Mouse (Mus musculus): Measurements from ENCODE around the gene Rsph6a. TPM values are rescaled to one million over a fixed set of nuclear protein-coding genes. Genes with fewer than 3 reads are reported as not detected.

Rsph6a gene
- polyA plus RNA-seq (2016; fragmentation: Nextera tagmentation; extraction: Ambion mirVana): not detected in 2 replicates

GRCm38 (mm10) chr7:19054047-19054776 is at the start of gene Rsph6a:
TSS of gene Rsph6a (plus strand) at chr7:19054690.
- no peaks in the 10 kb centered on the region for H3K27me3 ChIP-seq
- H3K36me3 ChIP-seq: peaks cover 37% of the 10 kb centered on the region
- 0 out of 2 replicates have a peak within 1 kb of the TSS, but pooled peaks have one; percentile 44 for H3K9ac ChIP-seq
- no peaks in the 10 kb centered on the region for H3K9me3 ChIP-seq (replicated peaks)
- 0 out of 2 replicates have a peak within 1 kb of the TSS, but pooled peaks have one; percentile 5 for H3K27ac ChIP-seq
- peaks cover 7% of the 10 kb centered on the region; the same call in 1 of the 2 replicates for H3K4me1 ChIP-seq
- peak within 1 kb of the TSS; percentile 13 for H3K4me3 ChIP-seq
- peak within 1 kb of the TSS; percentile 42 for H3K4me2 ChIP-seq (replicated peaks)
- WGBS: 28% methylated on average over 33 of the region's 33 CpGs
- peak; percentile 68 for ATAC-seq (ENCODE audit: low FRiP score)

- Histone ChIP-seq H3K27ac (no peak overlapping the region), H3K9ac (peak overlapping the region; percentile 95), H3K36me3 (peaks cover 23% of the 10 kb centered on the region), H3K4me2 (replicated peaks) (peak overlapping the region; percentile 99), H3K4me3 (peak overlapping the region; percentile 95), H3K27me3 (no peaks in the 10 kb centered on the region), H3K9me3 (replicated peaks) (no peaks in the 10 kb centered on the region), H3K4me1 (peaks cover 48% of the 10 kb centered on the region)
- no peak for ATAC-seq (ENCODE audit: low FRiP score)
- WGBS: 76% methylated on average over 34 of the region's 34 CpGs
Measured at GRCm38 (mm10) chr7:19005417-19006121, 48.9 kb upstream of the Rsph6a start.

- H3K36me3 ChIP-seq: peaks cover 23% of the 10 kb centered on the region
- ATAC-seq (ENCODE audit: low FRiP score): 0 out of 2 replicates have a peak, but pooled peaks have one; percentile 9
- peaks cover 39% of the 10 kb centered on the region for H3K4me1 ChIP-seq
- H3K9ac ChIP-seq: no peak overlapping the region
- no peaks in the 10 kb centered on the region for H3K9me3 ChIP-seq (replicated peaks)
- WGBS: 10% methylated on average over 12 of the region's 12 CpGs
- H3K27ac ChIP-seq: no peak overlapping the region
- H3K27me3 ChIP-seq: no peaks in the 10 kb centered on the region
- peak overlapping the region; percentile 99 for H3K4me2 ChIP-seq (replicated peaks)
- H3K4me3 ChIP-seq: no peak overlapping the region; the same call in 1 of the 2 replicates
Measured at GRCm38 (mm10) chr7:19006476-19006875, 48.0 kb upstream of the Rsph6a start.

- H3K4me2 ChIP-seq (replicated peaks): peak overlapping the region; percentile 99; the same call in 1 of the 2 replicates
Measured at GRCm38 (mm10) chr7:19007026-19007977, 47.2 kb upstream of the Rsph6a start.

GRCm38 (mm10) chr7:19010581-19010980 is 43.9 kb upstream of the Rsph6a start:
- no peaks in the 10 kb centered on the region for H3K9me3 ChIP-seq (replicated peaks)
- no peak overlapping the region for H3K9ac ChIP-seq
- ATAC-seq (ENCODE audit: low FRiP score): no peak
- H3K4me3 ChIP-seq: no peak overlapping the region
- H3K4me2 ChIP-seq (replicated peaks): no peak overlapping the region
- no peak overlapping the region for H3K27ac ChIP-seq
- H3K36me3 ChIP-seq: peaks cover 16% of the 10 kb centered on the region
- 87% methylated on average over 7 of the region's 7 CpGs for WGBS
- H3K4me1 ChIP-seq: peaks cover 34% of the 10 kb centered on the region
- no peaks in the 10 kb centered on the region for H3K27me3 ChIP-seq

More at GRCm38 (mm10) chr7:19007026-19007977, 47.2 kb upstream of the Rsph6a start:
- no peaks in the 10 kb centered on the region for H3K9me3 ChIP-seq (replicated peaks)
- H3K27me3 ChIP-seq: no peaks in the 10 kb centered on the region
- no peak for ATAC-seq (ENCODE audit: low FRiP score)
- H3K27ac ChIP-seq: no peak overlapping the region
- H3K4me3 ChIP-seq: no peak overlapping the region
- no peak overlapping the region for H3K9ac ChIP-seq
- peaks cover 23% of the 10 kb centered on the region for H3K36me3 ChIP-seq
- 80% methylated on average over 13 of the region's 13 CpGs for WGBS
- peaks cover 46% of the 10 kb centered on the region for H3K4me1 ChIP-seq

GRCm38 (mm10) chr7:19012025-19012621 is 42.4 kb upstream of the Rsph6a start:
- peaks cover 3% of the 10 kb centered on the region for H3K36me3 ChIP-seq
- H3K4me1 ChIP-seq: peaks cover 20% of the 10 kb centered on the region
- peak overlapping the region; percentile 57 for H3K4me2 ChIP-seq (replicated peaks)
- peak overlapping the region; percentile 55 for H3K27ac ChIP-seq
- peak; percentile 27; the same call in 1 of the 2 replicates for ATAC-seq (ENCODE audit: low FRiP score)
- H3K4me3 ChIP-seq: peak overlapping the region; percentile 28
- no peaks in the 10 kb centered on the region for H3K9me3 ChIP-seq (replicated peaks)
- no peaks in the 10 kb centered on the region for H3K27me3 ChIP-seq
- WGBS: 2% methylated on average over 27 of the region's 31 CpGs
- H3K9ac ChIP-seq: peak overlapping the region; percentile 61

GRCm38 (mm10) chr7:19012882-19013281 is 41.6 kb upstream of the Rsph6a start:
- 51% methylated on average over 2 of the region's 2 CpGs for WGBS
- H3K4me2 ChIP-seq (replicated peaks): no peak overlapping the region
- H3K9ac ChIP-seq: no peak overlapping the region
- H3K27me3 ChIP-seq: no peaks in the 10 kb centered on the region
- H3K36me3 ChIP-seq: no peaks in the 10 kb centered on the region
- H3K4me1 ChIP-seq: peaks cover 14% of the 10 kb centered on the region
- no peak for ATAC-seq (ENCODE audit: low FRiP score)
- H3K9me3 ChIP-seq (replicated peaks): no peaks in the 10 kb centered on the region
- H3K27ac ChIP-seq: no peak overlapping the region
- H3K4me3 ChIP-seq: no peak overlapping the region

- 60% methylated on average over 15 of the region's 15 CpGs for WGBS
- Histone ChIP-seq H3K9me3 (replicated peaks) (no peaks in the 10 kb centered on the region), H3K27ac (no peak overlapping the region), H3K27me3 (0 out of 2 replicates have a peak, but pooled peaks cover 2% of the 10 kb centered on the region), H3K4me2 (replicated peaks) (no peak overlapping the region), H3K9ac (no peak overlapping the region), H3K4me1 (peaks cover 14% of the 10 kb centered on the region), H3K4me3 (no peak overlapping the region), H3K36me3 (no peaks in the 10 kb centered on the region)
- ATAC-seq (ENCODE audit: low FRiP score): no peak
Measured at GRCm38 (mm10) chr7:19014452-19014851, 40.0 kb upstream of the Rsph6a start.

- Histone ChIP-seq H3K27ac (no peak overlapping the region), H3K27me3 (peaks cover 16% of the 10 kb centered on the region), H3K9ac (no peak overlapping the region), H3K9me3 (replicated peaks) (no peaks in the 10 kb centered on the region), H3K36me3 (no peaks in the 10 kb centered on the region), H3K4me3 (no peak overlapping the region), H3K4me1 (peaks cover 14% of the 10 kb centered on the region), H3K4me2 (replicated peaks) (no peak overlapping the region)
- ATAC-seq (ENCODE audit: low FRiP score): no peak
- 82% methylated on average over 4 of the region's 4 CpGs for WGBS
Measured at GRCm38 (mm10) chr7:19016042-19016441, 38.4 kb upstream of the Rsph6a start.

- H3K9ac ChIP-seq: no peak overlapping the region
- H3K27ac ChIP-seq: no peak overlapping the region
- H3K27me3 ChIP-seq: peaks cover 34% of the 10 kb centered on the region
- no peaks in the 10 kb centered on the region for H3K36me3 ChIP-seq
- H3K4me3 ChIP-seq: no peak overlapping the region
- WGBS: 90% methylated on average over 7 of the region's 7 CpGs
- ATAC-seq (ENCODE audit: low FRiP score): no peak
- no peak overlapping the region for H3K4me2 ChIP-seq (replicated peaks)
- no peaks in the 10 kb centered on the region for H3K9me3 ChIP-seq (replicated peaks)
- H3K4me1 ChIP-seq: peaks cover 2% of the 10 kb centered on the region; the same call in 1 of the 2 replicates
Measured at GRCm38 (mm10) chr7:19017909-19018308, 36.6 kb upstream of the Rsph6a start.

- H3K4me3 ChIP-seq: no peak overlapping the region
- no peaks in the 10 kb centered on the region for H3K36me3 ChIP-seq
- H3K9me3 ChIP-seq (replicated peaks): no peaks in the 10 kb centered on the region
- 28% methylated on average over 8 of the region's 8 CpGs for WGBS
- H3K9ac ChIP-seq: no peak overlapping the region
- H3K4me2 ChIP-seq (replicated peaks): no peak overlapping the region
- H3K4me1 ChIP-seq: peaks cover 14% of the 10 kb centered on the region
- no peak for ATAC-seq (ENCODE audit: low FRiP score)
- no peak overlapping the region for H3K27ac ChIP-seq
- peaks cover 44% of the 10 kb centered on the region for H3K27me3 ChIP-seq
Measured at GRCm38 (mm10) chr7:19021048-19021447, 33.4 kb upstream of the Rsph6a start.

All from hindbrain, embryonic 12.5 days (tissue).